In the genomic region with DNA sequence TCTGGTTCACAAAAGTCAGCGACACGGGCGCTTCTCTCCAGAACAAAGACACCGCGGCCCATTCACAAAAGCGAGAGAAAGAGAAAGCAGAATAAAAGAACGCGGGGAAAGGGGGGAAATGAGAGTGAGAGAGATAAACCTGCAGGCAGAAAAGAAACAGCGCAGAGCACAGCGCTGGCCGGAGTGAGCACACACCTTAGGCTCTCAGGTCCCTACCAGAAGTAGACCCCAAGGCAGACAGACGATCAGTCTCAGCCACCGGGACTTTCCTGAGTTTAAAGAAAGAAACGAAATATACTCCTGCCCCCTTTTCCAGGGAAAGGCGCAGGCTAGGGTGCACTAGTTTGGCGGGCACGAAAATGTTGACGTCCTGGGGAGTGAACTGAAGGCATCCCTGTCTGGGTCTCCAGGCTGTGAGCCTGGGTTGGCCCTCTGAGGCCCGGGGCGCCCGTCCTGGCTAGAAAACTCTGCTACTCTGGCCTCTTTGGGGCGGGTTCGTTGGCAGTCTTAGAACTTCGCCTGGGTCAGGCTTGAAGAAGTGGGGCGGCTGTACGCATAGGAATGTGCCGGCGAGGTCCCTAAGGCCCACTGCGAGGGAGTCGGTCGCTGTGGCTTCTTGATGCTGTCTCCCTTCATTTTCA, we compare ENCODE assay signal across 9 mouse cellular contexts. TPM values are rescaled to one million over a fixed set of nuclear protein-coding genes. Genes with fewer than 3 reads are reported as not detected.
DNase-seq lines count a peak whose midpoint lies in the region; ATAC-seq lines count a peak whose summit lies in the region.
"Had no signal": no experiment of that assay in that cellular context is flagged by ENCODE, and none has a peak within 500 bp of the region (broad histone marks: within the 10 kb centered on the region; RNA-seq: fewer than 3 reads in every experiment).

No protein-coding gene starts in this region.

- peak overlapping the region; percentile 88 for H3K4me2 ChIP-seq in forebrain, embryonic 11.5 days (ENCODE audit: low read depth, low read length, severe bottlenecking)
- peak overlapping the region; percentile 60 for H3K4me2 ChIP-seq in hindbrain, embryonic 14.5 days (replicated peaks)

- under 1% methylated on average over 31 of the region's 31 CpGs for WGBS in forebrain, embryonic 11.5 days
- WGBS in hindbrain, embryonic 14.5 days = under 1% methylated on average over 31 of the region's 31 CpGs

- no peaks in the 10 kb centered on the region for H3K9me3 ChIP-seq in forebrain, embryonic 11.5 days (ENCODE audit: control insufficient read depth, low read length)
- no peaks in the 10 kb centered on the region for H3K9me3 ChIP-seq in hindbrain, embryonic 14.5 days (ENCODE audit: control insufficient read depth, low read length)

- H3K36me3 ChIP-seq in forebrain, embryonic 11.5 days (ENCODE audit: control insufficient read depth, insufficient read depth, low read length) = no peaks in the 10 kb centered on the region; the same call in 1 of the 2 replicates
- peaks cover 5% of the 10 kb centered on the region; the same call in 1 of the 2 replicates for H3K36me3 ChIP-seq in hindbrain, embryonic 14.5 days (replicated peaks; ENCODE audit: control insufficient read depth, insufficient read depth)

- peak; percentile 19 to 28 for DNase-seq in layer of hippocampus, postnatal 36 days
- DNase-seq in layer of hippocampus, adult 9-11 months = no peak
- DNase-seq in ZHBTc4 (ENCODE audit: low read depth, low spot score) = peak; percentile 54
- peak; percentile 82 for DNase-seq in forebrain, embryonic 11.5 days (ENCODE audit: low spot score)
- no peak for DNase-seq in hindbrain, embryonic 14.5 days (ENCODE audit: low spot score)
- DNase-seq in lung, postnatal 10 days = peak; percentile 5

- peak overlapping the region; percentile 94 for H3K27ac ChIP-seq in forebrain, embryonic 11.5 days (ENCODE audit: low read depth, low read length)
- no peak overlapping the region for H3K27ac ChIP-seq in hindbrain, embryonic 14.5 days

- H3K27me3 ChIP-seq in forebrain, embryonic 11.5 days (ENCODE audit: control insufficient read depth, insufficient read depth, low read length) = peaks cover 8% of the 10 kb centered on the region
- H3K27me3 ChIP-seq in hindbrain, embryonic 14.5 days (ENCODE audit: control insufficient read depth, insufficient read depth, low read length) = peaks cover 100% of the 10 kb centered on the region

- peak overlapping the region; percentile 89 for H3K4me3 ChIP-seq in forebrain, embryonic 11.5 days (ENCODE audit: low read depth, low read length)
- H3K4me3 ChIP-seq in hindbrain, embryonic 14.5 days (replicated peaks; ENCODE audit: low read length) = peak overlapping the region; percentile 36

- peak overlapping the region; percentile 98 for H3K9ac ChIP-seq in forebrain, embryonic 11.5 days (ENCODE audit: low read length)
- H3K9ac ChIP-seq in hindbrain, embryonic 14.5 days = no peak overlapping the region

- H3K4me1 ChIP-seq in forebrain, embryonic 11.5 days (replicated peaks; ENCODE audit: control insufficient read depth, insufficient read depth, low read length) = peaks cover 13% of the 10 kb centered on the region; the same call in 1 of the 2 replicates
- peaks cover 11% of the 10 kb centered on the region; the same call in 1 of the 2 replicates for H3K4me1 ChIP-seq in hindbrain, embryonic 14.5 days (replicated peaks; ENCODE audit: control insufficient read depth, insufficient read depth, low read length)

- ATAC-seq in forebrain, embryonic 11.5 days (replicated peaks; ENCODE audit: low FRiP score) = no peak
- ATAC-seq in hindbrain, embryonic 14.5 days (ENCODE audit: low FRiP score) = no peak
- ATAC-seq in granulocyte monocyte progenitor cell, adult 5-6 weeks (replicated peaks; ENCODE audit: poor library complexity, severe bottlenecking) = no peak
- no peak for ATAC-seq in frontal cortex, adult (ENCODE audit: low TSS enrichment)

RNA-seq across cellular contexts. Expression of a gene that starts 0.8 kb away (rescaled TPM):
- 1 to 10 TPM; 3.1 to 4.6 TPM for total RNA-seq in layer of hippocampus, postnatal 36 days (2021)
- polyA plus RNA-seq in forebrain, embryonic 11.5 days (2014; fragmentation: Nextera tagmentation; extraction: Ambion mirVana) = 45.6 and 46.4 TPM in 2 replicates
- polyA plus RNA-seq in hindbrain, embryonic 14.5 days (2014; fragmentation: Nextera tagmentation; extraction: Ambion mirVana) = 0.37 and 1.6 TPM in 2 replicates
- not detected in 2 replicates for total RNA-seq in granulocyte monocyte progenitor cell, adult 5-6 weeks (2014; fragmentation: Nextera tagmentation)
- not detected in 2 replicates for total RNA-seq in granulocyte monocyte progenitor cell, adult 5-6 weeks (2017)
- total RNA-seq: adrenal gland, adult 18-20 months had no signal

Comparison
In these comparisons a context has a peak if more than half of its experiments do, and no peak if none do; other contexts are left out.
1. DNase-seq: peak in layer of hippocampus, postnatal 36 days (2 of 2), ZHBTc4 (single experiment), forebrain, embryonic 11.5 days (single experiment) and lung, postnatal 10 days (single experiment); none in layer of hippocampus, adult 9-11 months (single experiment) and hindbrain, embryonic 14.5 days (single experiment).
2. RNA of a gene that starts 0.8 kb away (total RNA-seq): 3.1 to 4.6 TPM in layer of hippocampus, postnatal 36 days; not detected in granulocyte monocyte progenitor cell, adult 5-6 weeks; every median in the first group is over 4 times any median in the second.